Mouse (Mus musculus): ENCODE results near the gene Fhl2.
A peak's percentile ranks its signal among the peaks of the same experiment; 100 is the strongest.
"Not testable (repeated sequence)": the region's sequence is repeated elsewhere in the genome, so short reads cannot be mapped to it uniquely, and the experiment has no call there.

The Fhl2 gene

DNA sequence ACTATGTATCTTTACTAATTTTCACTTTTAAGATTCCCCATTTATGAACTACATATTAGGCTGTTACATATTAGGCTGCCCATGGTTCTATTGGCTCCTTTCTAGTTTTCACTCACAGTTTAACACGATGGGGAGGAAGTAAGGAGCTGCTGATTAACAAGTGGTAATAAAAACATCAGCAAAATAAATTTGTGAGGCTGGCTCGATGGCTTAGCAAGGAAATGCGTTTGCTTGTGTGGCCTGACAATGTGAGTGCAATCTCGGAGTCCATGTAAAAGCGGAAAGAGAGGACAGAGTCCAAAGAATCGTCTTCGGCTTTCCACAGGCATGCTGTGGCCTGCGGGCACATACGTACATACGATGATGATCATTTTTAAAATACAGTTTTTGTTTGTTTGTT, 4.3 kb downstream of the Fhl2 start:
- no peak for DNase-seq (ENCODE audit: low spot score in 2 of 2)

DNA sequence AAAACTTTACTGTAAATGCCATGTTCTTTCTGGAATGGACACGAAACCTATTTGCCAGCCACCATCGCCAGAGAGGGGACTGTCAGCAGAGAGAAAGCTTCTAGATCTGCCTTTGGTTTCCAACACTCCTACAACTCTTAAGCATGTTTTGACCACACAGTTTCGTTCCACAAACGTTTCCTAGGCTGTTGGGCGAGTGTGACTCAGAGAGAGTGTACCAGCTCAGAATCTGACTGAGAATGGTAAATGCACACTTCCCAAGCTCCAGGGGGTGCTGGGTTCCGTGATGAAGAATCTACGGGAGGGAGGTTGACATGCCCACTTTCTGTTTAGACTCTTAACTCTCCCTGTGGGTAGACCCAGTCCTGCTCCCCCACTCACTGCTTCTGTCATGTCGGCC, 5.7 kb downstream of the Fhl2 start:
- no peak for DNase-seq (ENCODE audit: low spot score in 2 of 2)

DNA sequence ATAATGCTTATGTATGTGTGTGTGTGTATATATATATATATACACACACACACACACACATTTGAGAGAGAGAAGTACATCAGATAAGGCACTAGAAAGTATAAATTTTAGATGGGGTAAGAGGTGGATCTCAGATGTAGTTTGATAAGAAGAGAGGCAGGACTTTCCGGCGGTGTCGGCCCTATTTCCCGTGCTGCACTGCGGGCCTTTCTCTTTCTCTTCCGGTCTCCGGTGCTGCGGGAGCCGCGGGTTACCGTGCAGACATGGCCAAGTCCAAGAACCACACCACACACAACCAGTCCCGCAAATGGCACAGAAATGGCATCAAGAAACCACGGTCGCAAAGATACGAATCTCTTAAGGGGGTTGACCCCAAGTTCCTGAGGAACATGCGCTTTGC, 7.9 kb downstream of the Fhl2 start:
- not testable (repeated sequence) for DNase-seq (ENCODE audit: low spot score in 2 of 2)

DNA sequence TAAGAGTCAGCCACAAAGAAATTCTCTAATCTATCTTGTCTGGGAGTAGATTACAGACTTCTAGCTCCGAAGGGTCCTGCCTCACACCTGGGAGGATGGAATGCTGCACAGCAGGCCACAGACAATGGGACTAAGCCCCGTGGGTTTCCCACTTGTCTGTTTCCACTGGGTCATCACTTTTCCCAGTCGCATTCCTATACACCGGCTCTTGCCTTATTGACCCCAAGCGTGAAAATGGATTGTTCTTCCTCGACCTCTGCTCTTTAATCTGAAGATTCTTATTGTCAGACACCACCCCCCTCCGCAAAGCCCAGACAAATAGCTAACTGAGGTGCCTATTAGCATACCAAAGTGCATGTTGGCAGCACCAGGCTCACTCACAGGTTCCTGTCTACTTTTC, 10.4 kb downstream of the Fhl2 start:
- DNase-seq (ENCODE audit: low spot score in 2 of 2): no peak

DNA sequence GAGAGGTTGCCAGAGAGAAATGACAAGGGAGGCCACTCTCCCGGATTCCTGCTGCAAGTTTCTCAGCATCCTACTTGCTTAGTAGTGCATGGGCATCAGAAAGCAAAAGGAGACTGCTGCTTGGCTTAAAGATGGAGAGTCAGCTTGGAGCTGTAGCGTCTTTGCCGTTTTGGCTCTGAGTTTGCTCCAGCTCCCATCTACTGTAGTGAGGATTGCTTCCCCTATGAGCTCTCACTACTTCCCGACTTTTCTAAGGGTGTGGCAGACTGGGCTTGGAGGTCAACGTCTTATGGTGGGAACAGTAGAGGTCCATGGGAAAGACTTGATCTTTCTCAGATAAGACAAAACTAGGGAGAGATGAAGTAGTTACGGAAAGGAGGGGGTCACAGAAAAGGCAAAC, 15.9 kb downstream of the Fhl2 start:
- no peak for DNase-seq (ENCODE audit: low spot score in 2 of 2)

DNA sequence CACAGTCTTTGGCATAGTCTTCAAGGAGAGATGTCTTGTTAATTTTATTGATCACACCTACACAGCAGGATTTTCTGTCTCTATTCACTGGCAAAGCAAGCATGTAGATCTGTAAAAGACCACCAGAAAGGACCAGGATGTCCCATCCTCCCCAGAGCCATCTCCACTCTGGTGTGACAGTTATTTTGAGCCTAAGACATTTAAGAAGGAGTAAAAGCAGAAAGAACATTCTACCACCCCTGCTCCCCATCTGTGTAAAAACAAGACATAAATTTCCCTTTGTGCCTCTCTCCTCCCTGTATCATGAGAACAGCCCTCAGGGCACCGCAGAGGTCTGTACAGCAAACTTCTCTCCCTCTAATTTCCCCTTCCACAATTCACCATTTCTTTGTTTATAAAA, 18.0 kb downstream of the Fhl2 start:
- no peak for DNase-seq (ENCODE audit: low spot score in 2 of 2)

DNA sequence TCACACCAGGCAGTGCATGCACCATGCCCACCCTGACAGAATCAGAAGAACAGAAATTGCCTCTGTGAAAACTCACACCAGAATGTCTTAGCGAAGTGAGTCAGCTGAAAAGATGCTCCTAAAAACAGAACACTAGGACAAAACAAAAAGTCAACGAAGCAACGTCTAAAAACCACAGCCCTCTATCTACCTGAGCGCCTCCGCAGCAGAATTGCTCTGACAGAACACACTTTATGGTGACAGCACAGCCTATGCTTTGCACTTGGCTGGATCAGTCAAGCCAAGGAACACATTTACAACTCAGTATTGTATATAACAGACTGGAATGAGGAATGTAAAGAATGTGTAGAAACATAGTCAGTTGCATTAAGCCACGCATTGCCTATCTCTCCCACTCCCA, 18.4 kb downstream of the Fhl2 start:
- DNase-seq (ENCODE audit: low spot score in 2 of 2): no peak

DNA sequence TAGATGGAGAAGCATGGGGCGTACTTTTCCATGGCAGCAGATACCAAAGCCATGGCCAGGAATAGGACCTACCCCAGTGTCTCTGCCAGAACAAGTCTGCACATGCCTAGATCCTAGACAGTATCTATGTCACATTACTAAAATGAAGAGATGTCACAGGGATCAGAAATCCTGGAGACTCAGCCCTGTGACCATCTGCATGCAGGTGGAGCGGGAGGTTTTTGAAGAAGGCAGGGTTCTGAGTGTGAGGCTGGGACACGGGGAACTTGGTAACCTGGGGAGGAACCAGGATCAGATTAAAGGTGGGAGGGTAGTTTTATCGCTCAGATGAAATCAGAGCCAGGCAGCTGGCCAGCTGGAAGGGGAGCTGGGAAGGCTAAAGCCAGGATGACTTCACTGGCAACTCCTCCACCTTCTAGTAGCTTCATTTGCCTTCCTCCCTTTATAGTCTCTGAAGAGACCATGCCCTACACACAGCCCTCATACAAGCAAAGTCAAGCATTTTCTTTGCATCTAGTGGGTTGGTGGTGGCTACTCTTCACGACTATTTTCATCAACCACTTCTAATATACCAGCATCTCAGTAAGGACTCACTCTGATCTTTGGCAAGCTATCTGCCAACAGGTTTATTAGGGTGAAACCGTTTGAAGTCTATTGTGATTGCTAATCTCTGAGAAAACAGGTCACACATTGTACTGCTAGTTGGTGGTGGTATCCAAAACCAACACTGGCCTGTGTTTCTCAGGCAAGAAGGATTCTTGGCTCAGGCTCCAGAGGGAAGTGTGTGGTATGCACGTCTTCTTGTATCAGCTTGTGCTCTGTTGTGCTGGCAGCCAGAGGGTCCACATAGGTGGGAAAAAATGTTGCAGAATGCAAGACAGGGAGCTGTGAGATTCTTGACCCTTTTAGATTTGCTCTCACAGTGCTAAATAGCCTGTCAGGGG, 23.2 kb downstream of the Fhl2 start:
- no peak for DNase-seq (ENCODE audit: low spot score in 2 of 2)

DNA sequence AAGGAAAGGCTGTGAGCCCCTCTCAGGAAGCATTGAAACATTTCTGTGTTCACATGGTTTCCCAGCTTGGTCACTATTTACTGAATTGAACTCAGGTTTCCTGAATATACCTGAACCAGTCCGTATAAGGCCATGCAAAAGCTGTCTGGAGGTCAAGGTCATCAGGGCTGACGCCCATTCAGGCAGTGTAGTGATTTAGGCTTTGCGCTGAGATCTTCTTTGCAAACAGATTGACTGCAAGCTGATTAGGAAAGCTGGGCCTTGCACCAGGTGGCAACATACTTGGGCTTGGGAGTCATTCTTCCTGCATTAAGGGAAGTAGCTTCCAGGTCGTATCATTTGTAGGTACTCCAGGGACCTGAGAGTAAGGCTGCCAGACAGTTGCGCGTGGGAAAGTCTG, 25.0 kb downstream of the Fhl2 start:
- no peak for DNase-seq (ENCODE audit: low spot score in 2 of 2)

DNA sequence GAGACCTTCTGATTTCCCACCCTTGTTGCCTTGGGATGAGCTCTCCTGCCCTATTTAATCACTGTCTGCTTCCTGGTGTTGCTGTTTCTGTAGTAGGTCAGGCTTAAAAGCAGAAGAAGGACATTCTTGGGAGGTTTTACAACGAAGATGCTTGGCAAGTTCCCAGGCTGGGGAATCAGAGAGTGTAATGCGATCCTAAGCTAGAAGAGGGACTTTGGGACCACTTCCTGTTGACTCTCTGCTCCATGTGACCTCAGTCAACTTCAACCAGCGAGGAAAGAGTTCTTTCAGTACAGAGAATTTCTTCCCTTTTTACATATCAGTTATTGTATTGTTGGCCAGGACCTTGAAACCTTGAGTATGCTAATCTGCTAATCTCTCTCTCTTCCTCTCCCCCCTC, 25.7 kb downstream of the Fhl2 start:
- DNase-seq (ENCODE audit: low spot score in 2 of 2): no peak

DNA sequence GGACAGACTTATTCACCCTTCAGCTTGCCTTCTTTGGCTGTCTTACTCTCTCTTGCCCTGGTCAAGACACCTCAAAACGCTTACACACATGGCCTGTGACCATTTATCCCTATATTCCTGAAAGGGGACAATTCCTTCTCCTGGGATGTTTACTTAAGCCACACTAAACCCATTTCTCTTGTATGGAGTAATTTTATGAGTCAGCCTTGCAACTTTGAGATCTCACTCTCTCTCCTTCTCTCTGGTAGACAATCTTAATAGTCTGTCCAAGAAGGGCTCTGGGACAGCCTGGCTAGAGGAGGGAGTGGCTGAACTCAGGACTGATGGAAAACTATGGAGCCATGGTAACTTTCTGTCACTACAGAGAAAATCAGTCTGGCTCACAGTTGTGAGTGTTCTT, 27.1 kb downstream of the Fhl2 start:
- no peak for DNase-seq (ENCODE audit: low spot score in 2 of 2)

DNA sequence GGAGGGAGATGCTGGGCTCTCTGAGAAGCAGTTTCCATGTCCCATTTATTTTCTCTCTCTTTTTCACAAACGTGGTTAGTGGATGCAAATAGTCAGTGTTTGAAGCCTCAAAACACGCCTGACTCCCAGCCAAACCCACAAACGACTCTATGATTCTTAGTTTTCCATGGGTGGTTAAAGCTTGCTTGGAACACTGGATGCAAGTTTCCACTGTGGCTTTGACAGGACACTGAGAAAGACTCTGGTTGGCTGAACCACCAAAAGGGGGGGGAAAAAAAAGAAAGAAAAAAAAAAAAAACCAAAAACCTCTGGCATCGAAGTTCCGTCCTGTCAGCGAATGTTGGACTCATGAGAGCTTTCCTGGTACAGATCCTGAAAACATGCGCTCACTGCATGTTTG, 27.6 kb downstream of the Fhl2 start:
- no peak for DNase-seq (ENCODE audit: low spot score in 2 of 2)

DNA sequence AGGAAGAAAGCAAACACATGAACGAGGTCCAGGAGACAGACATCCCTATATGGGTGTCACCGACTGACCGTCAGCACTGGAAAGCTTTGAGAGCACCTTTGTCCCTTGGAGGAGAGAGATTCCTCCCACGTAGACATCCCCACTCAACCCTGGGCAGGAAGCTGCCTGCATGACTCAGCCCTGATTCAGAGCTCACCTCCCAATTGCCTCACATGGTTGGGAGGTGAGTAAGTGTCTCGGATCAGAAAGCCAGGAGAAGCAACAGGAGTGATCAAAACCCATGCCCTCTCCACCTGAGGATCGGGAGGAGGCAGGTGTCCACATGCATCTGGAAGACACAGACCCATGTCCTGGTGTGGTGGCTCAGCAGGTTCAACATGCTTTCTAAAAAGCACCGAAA, 28.2 kb downstream of the Fhl2 start:
- DNase-seq (ENCODE audit: low spot score in 2 of 2): no peak

DNA sequence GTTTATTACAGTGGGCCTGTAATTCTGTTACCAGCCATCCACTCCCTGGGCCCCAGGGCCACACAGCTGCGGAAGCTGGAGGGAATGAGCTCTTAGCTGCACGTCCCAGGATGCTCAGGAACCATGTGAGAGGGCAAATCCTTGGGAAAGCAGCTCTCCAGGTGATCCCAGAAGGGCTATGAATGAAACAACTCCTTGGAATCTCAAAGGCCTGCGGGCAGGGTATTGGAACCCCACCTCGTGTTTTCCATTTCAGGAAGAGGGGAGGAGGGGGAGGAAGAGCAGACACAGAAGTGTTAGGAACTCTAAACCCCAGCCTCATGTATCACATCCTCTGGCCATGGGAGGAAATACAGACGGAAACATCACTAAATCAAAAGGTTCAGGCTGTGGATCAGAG, 28.8 kb downstream of the Fhl2 start:
- DNase-seq (ENCODE audit: low spot score in 2 of 2): no peak

DNA sequence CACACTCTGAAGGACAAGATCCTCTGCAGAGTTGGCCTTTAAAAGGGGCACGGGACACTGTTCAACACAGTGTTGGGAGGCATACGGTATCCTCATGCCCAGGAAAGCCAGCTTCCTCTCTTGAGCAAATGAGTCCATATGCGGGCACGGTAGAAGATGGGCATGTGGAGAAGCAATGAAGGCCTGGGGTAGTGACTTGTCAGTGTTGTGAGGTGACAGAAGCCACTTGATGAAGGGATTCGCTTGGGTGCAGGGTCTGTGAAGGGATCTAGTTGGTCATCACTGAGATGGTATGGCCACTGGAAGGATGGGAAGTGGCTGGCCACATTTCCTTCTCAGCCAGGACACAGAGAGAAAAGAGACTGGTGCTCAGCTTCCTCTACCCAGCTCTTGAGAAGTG, 32.2 kb downstream of the Fhl2 start:
- no peak for DNase-seq (ENCODE audit: low spot score in 2 of 2)

DNA sequence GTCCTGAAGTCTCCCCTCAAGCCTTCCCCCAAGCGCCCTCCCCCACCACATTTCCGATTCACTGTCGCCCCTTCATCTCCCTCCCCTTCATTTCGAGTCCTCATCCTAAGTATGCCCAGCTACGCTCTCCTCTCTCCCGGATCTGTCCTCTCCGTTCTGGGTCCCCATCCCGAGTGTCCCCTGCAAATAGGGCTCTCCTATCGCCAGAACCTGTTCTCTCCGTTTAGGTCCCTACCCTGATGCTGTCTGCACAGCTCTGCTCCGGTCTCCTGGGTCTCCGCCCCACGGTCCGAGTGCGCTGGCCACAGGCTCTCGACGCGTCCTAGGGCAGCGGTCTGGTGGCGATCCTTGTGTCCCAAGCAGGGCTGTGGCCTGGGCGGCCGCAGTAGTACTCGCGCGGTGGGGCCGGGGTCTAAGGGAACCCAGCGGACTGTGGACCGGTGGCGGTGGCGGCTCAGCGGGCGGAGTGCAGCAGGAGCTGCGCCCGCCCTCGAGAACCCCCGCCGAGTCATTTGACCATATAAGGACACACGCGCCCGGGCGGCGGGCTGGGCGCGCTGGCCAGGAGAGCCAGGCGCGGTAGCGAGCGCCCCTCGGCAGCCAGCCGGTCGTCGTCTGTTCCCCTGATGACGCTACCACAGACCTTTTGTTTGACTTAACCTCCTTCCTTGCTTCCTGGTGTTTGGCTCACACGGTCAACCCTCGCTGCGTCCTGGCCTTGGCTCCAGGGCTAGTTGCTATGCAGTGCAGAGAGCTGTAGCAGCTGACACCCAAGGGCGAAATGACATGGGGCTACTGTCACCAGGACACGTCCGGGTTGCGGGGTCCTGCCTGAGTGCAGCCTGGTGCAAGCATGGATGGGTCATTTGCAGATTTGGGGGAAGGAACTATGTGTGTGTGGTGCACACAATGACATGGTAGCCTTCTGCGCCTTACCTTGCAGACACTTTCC, 33.0 kb downstream of the Fhl2 start:
- peak; percentile 43 to 46 for DNase-seq (ENCODE audit: low spot score in 2 of 2)

DNA sequence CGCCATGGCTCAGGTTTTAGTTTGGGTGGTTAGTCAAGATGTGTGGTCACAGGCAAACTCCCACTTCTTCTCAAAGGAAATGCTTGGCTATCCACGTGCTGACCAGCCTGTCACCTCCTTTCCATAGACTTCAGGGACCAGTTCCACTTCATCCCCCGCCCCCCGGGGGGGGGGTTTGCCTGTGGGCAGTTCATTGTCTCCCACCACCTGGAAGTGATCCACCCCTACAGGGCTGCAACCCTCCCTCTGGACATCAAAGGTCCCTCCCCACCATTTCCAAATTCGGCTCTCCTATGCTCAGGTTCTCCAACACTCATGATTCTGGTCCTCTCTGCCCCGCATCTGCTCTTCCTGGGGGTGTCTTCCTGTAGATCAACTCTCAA, 33.7 kb downstream of the Fhl2 start:
- no peak for DNase-seq (ENCODE audit: low spot score in 2 of 2)

DNA sequence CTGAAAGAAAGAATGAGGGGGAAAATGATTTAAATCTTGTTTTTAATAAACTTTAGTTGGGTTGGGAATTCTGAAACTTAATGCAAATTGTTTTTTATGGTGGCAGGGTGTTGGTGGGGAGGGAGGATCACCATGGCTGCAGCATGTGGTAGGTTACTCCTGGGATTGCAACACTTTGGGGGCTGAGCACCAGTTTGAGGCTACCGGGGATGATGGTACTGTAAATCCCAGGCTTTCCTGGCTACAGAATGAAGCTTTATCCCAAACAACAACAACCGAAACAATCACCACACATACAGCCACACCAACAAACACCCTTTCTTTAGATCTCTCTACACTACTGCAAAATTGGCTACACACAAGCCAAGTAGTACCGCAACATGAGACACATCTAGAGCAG, 34.4 kb downstream of the Fhl2 start:
- DNase-seq (ENCODE audit: low spot score in 2 of 2): no peak

DNA sequence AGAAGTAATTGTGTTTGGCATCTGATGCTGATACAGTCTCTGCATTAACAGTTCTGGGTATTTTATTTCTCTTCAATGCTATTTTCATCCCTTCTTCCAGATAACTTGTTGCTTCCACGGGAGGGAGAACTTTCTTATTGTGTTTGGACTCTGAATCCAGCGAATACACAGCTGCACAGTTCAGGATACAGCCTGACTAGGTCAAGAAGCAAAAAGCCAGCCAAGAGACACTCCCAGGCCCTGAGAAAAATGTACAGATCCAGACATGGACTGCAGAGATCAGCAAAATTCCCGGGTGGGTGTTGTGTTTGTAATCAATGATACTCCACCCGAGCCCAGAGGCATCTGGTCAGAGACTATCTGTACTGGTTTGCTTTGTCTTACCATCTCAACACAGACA, 37.4 kb downstream of the Fhl2 start:
- no peak for DNase-seq (ENCODE audit: low spot score in 2 of 2)

DNA sequence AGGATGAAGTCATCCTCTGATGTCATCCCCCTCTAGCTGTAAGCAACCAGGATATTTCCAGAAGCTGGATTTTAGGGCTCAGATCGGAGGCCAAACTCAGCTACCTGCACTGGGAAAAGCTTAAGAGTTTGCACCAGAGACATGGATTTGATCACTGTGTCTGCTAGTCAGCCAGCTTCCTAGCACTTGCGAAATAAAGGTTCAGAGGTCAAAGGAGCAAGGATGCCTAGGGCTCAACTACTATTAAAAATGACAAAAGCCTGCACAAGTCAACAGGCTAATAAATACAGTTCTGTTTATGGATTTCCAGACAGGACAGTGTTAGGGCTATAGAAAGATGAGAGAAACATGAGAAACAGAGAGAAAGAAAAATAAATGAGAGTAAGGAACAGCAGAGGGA, 38.9 kb downstream of the Fhl2 start:
- DNase-seq (ENCODE audit: low spot score in 2 of 2): no peak

DNA sequence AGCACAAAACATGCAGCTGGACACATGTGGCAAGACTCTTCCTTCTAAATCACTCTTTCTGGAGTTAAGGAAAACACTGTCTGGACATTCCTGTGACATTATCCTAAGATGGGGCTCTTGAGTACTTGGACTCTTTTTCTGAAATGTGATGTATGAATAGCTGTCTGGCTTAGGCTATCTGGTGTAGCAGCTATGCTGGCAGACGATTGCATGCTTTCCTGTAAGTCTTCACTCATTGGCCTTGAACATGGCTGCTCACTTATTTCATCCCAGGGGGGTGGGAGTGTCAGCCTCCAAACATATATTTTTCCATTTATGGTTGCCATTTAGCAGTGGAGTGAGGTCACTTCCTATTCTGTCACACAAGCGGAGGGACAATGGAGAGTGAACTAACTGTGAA, 42.3 kb downstream of the Fhl2 start:
- DNase-seq (ENCODE audit: low spot score in 2 of 2): no peak

DNA sequence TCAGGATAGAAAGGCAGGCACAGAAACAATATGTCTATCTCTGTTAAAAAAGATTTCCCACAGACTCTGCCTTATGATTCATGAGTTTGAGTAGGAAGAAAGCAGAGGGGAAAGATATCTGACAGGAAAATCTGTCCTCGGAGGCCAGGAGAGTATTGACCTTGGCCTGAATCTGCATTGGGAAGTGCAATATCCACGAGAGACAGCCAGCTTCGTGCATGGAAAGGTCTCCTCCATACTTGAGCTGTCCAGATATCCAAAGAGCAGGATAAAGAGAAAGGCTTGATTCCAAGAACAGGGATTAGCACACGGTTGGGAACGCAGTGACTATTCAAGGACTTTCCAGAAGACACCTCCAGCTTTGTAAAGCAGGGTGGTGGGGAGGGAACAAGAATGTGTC, 43.2 kb downstream of the Fhl2 start:
- no peak for DNase-seq (ENCODE audit: low spot score in 2 of 2)

DNA sequence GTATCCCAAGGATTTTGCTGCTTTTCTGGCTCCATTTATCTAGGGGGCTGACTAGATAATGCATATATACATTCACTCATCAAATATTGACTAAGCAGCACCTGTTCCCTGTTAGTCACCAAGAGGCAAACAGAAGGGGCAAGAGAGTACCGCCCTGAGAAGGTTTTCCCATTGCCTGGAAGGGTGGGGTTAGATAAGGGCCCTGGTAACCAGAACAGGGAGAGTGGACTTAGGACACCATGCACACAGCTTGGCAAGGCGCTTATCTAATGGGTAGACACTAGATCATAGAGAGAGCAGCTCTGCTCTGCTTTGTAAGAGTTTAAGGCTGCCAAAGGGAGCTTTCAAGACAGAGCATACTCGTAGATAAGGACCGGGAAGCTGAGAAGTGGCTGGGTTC, 44.2 kb downstream of the Fhl2 start:
- DNase-seq (ENCODE audit: low spot score in 2 of 2): no peak

Data from frontal cortex, postnatal 25 days (tissue).